Mouse (Mus musculus) spleen, postnatal 10 days (tissue): ENCODE data around the gene Olfr971.
"Not testable (repeated sequence)": the region's sequence is repeated elsewhere in the genome, so short reads cannot be mapped to it uniquely, and the experiment has no call there.

Experiments used
- DNase-seq, 2 experiments: peaks; one replicate each; pipeline ENCODE4 v3.0.0; 2021 to 2022; ENCODE audit warnings: low spot score in 2 of 2

Gene Olfr971

DNA sequence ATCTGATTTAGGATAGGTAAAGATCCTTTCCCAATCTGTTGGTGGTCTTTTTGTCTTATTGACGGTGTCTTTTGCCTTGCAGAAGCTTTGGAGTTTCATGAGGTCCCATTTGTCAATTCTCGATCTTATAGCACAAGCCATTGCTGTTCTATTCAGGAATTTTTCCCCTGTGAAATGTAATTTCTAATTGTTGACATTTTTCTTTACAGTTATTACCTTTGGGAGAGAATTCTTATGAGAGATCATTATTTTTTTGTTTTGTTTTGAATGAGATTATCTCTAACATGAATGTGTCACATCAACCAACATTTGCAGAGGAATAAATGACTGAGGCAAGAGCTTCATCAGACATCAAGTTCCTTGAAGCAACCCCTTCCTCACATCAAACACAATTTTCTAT is at the start of gene Olfr971:
Gene Olfr971 (plus strand): TSS at position 301 of the 400 bp plus-strand sequence.
- DNase-seq: not testable (repeated sequence)

DNA sequence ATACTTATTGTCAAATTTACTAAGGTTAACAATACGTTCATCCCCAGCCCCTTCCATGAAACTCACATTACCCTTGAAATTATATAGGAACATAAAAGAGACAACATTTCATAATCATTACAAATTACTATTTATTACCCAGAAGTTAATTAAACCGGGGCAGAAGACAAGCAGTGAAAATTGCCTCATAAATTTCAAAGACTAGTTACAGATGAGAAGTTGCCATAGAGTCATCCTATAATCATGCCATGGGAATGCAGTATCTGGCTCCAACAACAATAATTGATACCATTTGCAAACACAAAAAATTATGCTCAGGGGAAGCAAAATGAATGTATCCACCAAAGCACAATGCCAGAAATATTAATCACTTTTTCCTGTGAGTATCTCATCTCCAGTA is 46.1 kb upstream of the Olfr971 start, which contains the start of gene Olfr969:
Gene Olfr969 (plus strand): TSS at position 388 of the 400 bp plus-strand sequence.
- DNase-seq: no peak

DNA sequence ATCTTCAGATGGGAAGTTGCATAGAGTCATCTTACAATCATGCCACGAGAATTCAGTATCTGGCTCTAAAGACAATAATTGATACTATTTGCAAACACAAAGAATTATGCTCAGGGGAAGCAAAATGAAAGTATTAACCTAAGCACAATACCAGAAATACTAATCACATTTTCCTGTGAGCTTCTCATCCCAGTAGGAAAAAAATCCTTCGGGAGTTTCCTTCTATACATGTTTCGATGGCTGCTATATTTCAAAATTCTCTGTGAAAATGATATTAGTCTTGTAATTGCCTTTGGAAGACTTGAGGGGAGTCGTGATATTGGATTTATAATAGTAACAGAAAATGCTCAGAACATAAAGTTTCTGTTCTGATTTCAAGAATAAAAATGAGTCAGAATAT is 28.1 kb upstream of the Olfr971 start, which contains the start of gene Olfr970:
Gene Olfr970 (plus strand): TSS at position 301 of the 400 bp plus-strand sequence.
- DNase-seq: no peak

DNA sequence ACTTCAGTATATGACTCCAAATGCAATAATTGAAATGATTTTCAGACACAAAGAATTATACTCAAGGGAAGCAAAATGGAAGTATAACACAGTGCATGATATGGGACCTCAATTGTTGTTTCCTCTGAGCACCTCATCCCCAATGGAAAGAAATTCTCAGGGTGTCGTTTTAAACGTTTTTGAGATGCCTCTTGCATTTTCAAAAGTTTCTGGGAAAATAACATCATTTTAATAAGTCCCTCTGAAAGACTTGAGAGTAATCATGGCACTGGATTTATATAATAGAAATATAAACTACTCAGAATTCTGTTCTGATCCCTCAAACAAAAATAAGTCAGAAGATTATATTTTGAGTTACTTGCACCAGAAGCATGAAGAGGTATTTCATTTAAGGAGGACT is 29.4 kb downstream of the Olfr971 start, which contains the start of gene Olfr972:
Gene Olfr972 (plus strand): TSS at position 301 of the 400 bp plus-strand sequence.
- DNase-seq: no peak

DNA sequence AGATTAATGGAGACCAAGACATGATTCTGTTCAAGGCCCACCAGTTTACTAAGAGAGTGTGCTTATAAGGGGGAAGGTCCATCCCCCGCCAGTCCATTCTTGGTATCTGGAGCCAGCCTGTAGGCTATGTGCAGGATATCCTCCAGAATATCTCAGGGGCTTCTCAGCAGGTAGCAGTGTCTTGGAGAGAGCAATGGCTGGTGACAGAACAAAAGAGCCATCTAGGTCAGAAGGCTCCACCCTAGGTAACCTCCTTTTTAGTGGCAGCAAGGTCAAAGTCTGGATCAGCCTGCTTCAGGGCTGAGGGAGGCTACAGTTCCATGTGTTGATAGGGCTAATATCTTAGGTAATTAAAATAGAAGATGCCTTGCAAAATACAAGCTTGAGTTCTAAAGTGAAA is 35.3 kb downstream of the Olfr971 start:
- not testable (repeated sequence) for DNase-seq

DNA sequence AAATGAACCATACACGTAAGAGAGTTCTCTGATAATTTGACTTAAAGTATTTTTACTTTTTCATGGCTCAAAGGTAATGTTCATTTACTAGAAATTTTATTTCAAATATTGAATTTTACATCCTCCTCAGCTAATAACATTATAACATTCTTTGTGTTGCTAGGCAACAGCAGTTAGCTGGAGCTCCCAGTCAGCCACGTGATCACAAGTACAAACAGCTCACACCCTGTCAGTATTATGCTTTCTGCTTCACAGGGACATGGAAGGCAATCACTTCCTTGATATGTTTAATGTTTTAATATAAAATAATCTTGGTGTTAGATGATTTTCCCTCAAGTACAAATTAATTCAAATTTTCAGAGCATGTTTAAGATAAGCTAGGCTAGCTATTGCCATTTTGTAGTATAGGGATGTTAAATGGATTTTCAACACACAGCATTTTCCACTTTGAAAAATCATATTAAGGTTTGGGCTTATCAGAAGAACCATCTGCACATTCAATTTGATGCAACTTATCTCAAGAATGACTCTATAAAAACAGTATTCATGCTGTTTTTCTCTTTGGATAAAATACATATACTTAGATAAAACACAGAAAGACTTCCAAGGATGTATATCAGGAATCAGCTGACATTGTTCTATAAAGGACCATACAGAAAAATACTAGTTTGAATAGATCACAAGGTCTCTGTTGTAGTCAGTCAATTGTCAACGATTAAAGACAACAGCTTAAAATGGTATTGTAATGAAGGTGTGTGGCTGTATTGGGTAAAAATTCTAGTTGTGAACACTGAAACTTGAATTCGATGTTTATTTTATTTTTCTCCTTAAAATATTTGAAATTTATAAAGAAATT is 41.1 kb downstream of the Olfr971 start:
- DNase-seq: not testable (repeated sequence)
